Mouse (Mus musculus) hindbrain, postnatal 0 days (tissue): Measurements from ENCODE around the gene Pbld1. TPM values are rescaled to one million over a fixed set of nuclear protein-coding genes. Genes with fewer than 3 reads are reported as not detected.

Experiments
- ATAC-seq: fragments of 200-750 bp; cut with Nextera tagmentation; 2 replicates; pipeline ENCODE4 v1.8.0; 2017; ENCODE audit warnings: mild to moderate bottlenecking, moderate TSS enrichment, moderate library complexity
- DNase-seq: peaks from one replicate; pipeline ENCODE4 v3.0.0-alpha.2; 2015; ENCODE audit warnings: low spot score
- H3K27ac ChIP-seq: fragments of 300-500 bp; sonication (generic); 2 replicates; pipeline ENCODE4 v1.5.1; 2014; ENCODE audit warnings: mild to moderate bottlenecking
- H3K27me3 ChIP-seq: fragments of 300-500 bp; sonication (generic); 2 replicates; pipeline ENCODE4 v1.6.1; 2014; ENCODE audit warnings: low read length, mixed read lengths; ENCODE audit not compliant: insufficient read depth
- H3K36me3 ChIP-seq: fragments of 300-500 bp; sonication (generic); 2 replicates; pipeline ENCODE4 v1.6.1; 2014; ENCODE audit warnings: low read length, mixed read lengths; ENCODE audit not compliant: insufficient read depth
- H3K4me1 ChIP-seq: fragments of 300-500 bp; sonication (generic); 2 replicates; pipeline ENCODE4 v1.6.1; 2014; ENCODE audit warnings: antibody characterized with exemption, low read length, mixed read lengths; ENCODE audit not compliant: insufficient read depth
- H3K4me2 ChIP-seq: fragments of 300-500 bp; sonication (generic); 2 replicates; pipeline ENCODE4 v1.6.1; 2014; ENCODE audit warnings: low read depth, mild to moderate bottlenecking, low read length, moderate library complexity, mixed read lengths
- H3K4me3 ChIP-seq: fragments of 300-500 bp; sonication (generic); 2 replicates; pipeline ENCODE4 v1.5.1; 2014; ENCODE audit warnings: low read length
- H3K9ac ChIP-seq: fragments of 300-500 bp; sonication (generic); replicated peaks from 2 replicates; pipeline ENCODE4 v1.6.1; 2014; ENCODE audit warnings: mild to moderate bottlenecking, low read length, moderate library complexity, mixed read lengths
- H3K9me3 ChIP-seq: fragments of 300-500 bp; sonication (generic); 2 replicates; pipeline ENCODE4 v1.6.1; 2016; ENCODE audit warnings: low read length, mixed read lengths
- CTCF ChIP-seq: IDR thresholded peaks from 2 replicates; pipeline ENCODE4 v1.5.1; 2016; ENCODE audit warnings: antibody characterized with exemption, control low read depth, low read depth
- WGBS: fragments of 180-500 bp; shearing (Covaris S2); extraction: QIAGEN DNeasy Blood & Tissue Kit; methylation state at CpG from one replicate; pipeline ENCODE4 v1.1.7; 2014; 5-methylcytosine and 5-hydroxymethylcytosine counted together
- polyA plus RNA-seq: library from polyadenylated mRNA; unstranded; fragments of >200 nt; fragmentation: Nextera tagmentation; extraction: Ambion mirVana; gene quantifications from 2 replicates; pipeline ENCODE4 v1.2.1, GENCODE M21; 2015
- total RNA-seq: library from RNA; depleted of rRNA; stranded (reverse); fragments of >200 nt; gene quantifications from 2 replicates; pipeline ENCODE4 v1.2.3, GENCODE M21; 2014

The Pbld1 gene
- total and polyA plus RNA-seq, 2 experiments from 2014 or later, result 0.88 to 18.2 TPM

DNA sequence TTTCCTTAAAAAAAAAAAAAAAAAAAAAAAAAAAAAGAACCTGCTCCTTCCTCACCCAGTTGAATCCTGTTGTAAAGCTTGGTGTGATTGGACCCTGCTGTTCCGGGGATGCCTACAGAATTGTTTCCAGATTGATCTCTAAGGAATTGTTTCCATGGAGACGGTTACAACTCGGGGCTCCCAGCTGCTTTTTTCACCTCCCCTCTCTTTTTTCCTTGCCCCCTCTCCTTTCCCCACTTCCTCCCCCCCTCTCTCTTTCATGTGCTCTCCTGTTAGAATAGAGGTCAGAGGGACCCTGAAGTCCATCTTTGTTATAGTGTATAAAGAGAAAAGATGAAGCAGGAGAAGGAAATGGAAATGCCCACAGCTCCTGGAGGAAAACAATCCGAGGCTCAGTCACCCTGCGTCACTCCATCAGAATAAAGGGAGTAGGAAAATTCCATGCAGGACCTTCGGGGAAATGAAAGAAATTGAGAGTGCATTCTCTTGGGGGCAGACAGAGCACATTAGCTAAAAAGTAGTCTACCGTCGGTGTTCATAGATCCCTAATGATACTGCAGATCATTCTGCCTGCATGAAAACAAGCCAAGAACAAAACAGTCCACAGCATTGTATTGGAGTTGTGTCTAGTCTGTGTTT, 33.7 kb upstream of the Pbld1 start:
- no peak for TF ChIP-seq CTCF
- Histone ChIP-seq H3K9me3 (no peaks in the 10 kb centered on the region), H3K4me1 (peaks cover 18% of the 10 kb centered on the region; the same call in 1 of the 2 replicates), H3K27me3 (no peaks in the 10 kb centered on the region), H3K9ac (0 out of 2 replicates have a peak overlapping the region, but pooled peaks have one; percentile 13), H3K36me3 (no peaks in the 10 kb centered on the region), H3K27ac (peak overlapping the region; percentile 72), H3K4me3 (no peak overlapping the region), H3K4me2 (peak overlapping the region; percentile 79)
- ATAC-seq (no peak), DNase-seq (peak; percentile 82)
- WGBS, result 5% methylated on average over 8 of the region's 8 CpGs

DNA sequence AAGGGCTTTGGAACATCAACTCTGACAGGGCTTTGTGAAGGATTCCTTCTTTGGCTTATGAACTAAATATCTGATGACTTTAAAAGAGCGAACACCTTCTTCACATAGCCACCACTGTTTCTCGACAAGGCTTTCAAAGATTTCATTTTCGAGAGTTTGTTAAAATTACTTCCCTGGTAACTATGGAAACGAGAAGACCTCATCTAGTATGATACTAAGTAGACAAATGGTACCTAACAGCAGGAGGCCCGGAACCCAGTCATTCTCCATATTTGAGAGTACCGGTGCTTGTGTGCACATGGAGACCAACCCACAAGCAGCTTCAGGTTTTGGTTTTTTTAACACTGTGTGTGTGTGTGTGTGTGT, 33.2 kb upstream of the Pbld1 start:
- 26% methylated on average over 6 of the region's 6 CpGs for WGBS
- peak overlapping the region; percentile 72 for H3K27ac ChIP-seq
- H3K4me3 ChIP-seq, result no peak overlapping the region
- H3K36me3 ChIP-seq, result no peaks in the 10 kb centered on the region
- DNase-seq (peak; percentile 46), ATAC-seq (no peak)
- 0 out of 2 replicates have a peak overlapping the region, but pooled peaks have one; percentile 13 for H3K9ac ChIP-seq
- H3K9me3 ChIP-seq, result no peaks in the 10 kb centered on the region
- peak overlapping the region; percentile 79 for H3K4me2 ChIP-seq
- no peaks in the 10 kb centered on the region for H3K27me3 ChIP-seq
- peaks cover 16% of the 10 kb centered on the region; the same call in 1 of the 2 replicates for H3K4me1 ChIP-seq
- TF ChIP-seq CTCF, result no peak

DNA sequence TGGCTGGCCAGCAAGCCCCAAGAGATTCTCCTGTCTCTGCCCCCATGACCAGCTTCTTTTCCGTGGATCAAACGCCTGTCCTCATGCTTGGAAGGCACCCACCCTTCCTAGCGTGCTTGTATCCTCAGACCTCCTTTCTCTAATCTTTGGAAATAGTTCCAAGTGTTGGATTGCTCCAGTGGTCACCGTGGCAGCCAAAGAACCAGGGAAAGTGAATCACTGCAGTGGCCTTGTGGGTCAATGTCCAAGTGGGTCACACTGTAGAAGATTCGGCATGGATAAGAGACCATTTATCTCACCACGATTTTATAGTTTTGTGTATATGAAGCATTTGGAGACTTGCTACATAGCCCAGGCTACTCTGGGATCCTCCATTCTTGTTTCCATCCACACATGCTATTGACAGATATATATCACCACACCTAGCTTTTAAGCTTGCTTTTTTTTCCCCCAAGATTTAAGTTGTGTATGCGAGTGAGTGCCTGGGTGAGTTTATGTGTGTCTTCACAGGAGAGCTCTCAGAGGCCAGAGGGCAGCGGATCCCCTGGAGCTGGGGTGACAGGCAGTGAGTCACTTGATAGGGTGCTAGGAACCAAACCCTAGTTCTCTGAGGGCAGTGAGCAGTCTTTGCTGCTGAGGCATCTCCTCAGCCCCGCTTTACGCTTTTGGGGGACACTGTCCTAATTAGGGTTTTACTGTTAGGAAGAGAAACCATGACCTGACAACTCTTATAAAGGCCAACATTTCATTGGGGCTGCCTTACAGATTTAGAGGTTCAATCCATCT, 32.4 kb upstream of the Pbld1 start:
- no peak overlapping the region for H3K4me2 ChIP-seq
- no peaks in the 10 kb centered on the region for H3K27me3 ChIP-seq
- TF ChIP-seq CTCF, result no peak
- no peaks in the 10 kb centered on the region for H3K36me3 ChIP-seq
- H3K9me3 ChIP-seq, result no peaks in the 10 kb centered on the region
- WGBS, result 82% methylated on average over 10 of the region's 10 CpGs
- ATAC-seq, result no peak
- H3K27ac ChIP-seq, result peak overlapping the region; percentile 72; the same call in 1 of the 2 replicates
- no peak for DNase-seq
- no peak overlapping the region for H3K4me3 ChIP-seq
- 0 out of 2 replicates have a peak, but pooled peaks cover 13% of the 10 kb centered on the region for H3K4me1 ChIP-seq
- H3K9ac ChIP-seq, result no peak overlapping the region

DNA sequence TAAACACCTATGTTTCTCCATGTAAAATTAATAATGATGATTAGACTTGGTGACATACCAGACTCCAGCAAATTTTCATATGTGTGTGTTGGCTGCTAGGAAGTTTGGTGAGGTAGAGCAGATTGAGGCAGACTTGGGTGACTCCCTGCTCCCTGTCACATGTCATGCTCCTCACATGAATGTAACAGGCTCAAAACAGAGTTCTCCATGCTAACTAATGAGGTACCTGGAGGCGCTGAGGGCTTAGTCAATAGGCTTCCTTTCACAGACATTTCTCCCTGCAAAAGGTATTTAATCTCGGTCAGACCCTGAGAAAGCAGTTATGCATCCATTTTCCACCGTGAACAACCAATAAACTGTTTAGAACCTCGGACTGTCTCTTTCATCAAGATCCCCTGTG, 31.6 kb upstream of the Pbld1 start:
- no peak for DNase-seq
- no peak overlapping the region for H3K27ac ChIP-seq
- H3K9ac ChIP-seq, result no peak overlapping the region
- WGBS, result 32% methylated on average over 4 of the region's 4 CpGs
- H3K4me1 ChIP-seq, result 0 out of 2 replicates have a peak, but pooled peaks cover 13% of the 10 kb centered on the region
- no peaks in the 10 kb centered on the region for H3K27me3 ChIP-seq
- no peaks in the 10 kb centered on the region for H3K9me3 ChIP-seq
- no peak overlapping the region for H3K4me2 ChIP-seq
- TF ChIP-seq CTCF, result no peak
- no peaks in the 10 kb centered on the region for H3K36me3 ChIP-seq
- no peak overlapping the region for H3K4me3 ChIP-seq
- ATAC-seq, result no peak

DNA sequence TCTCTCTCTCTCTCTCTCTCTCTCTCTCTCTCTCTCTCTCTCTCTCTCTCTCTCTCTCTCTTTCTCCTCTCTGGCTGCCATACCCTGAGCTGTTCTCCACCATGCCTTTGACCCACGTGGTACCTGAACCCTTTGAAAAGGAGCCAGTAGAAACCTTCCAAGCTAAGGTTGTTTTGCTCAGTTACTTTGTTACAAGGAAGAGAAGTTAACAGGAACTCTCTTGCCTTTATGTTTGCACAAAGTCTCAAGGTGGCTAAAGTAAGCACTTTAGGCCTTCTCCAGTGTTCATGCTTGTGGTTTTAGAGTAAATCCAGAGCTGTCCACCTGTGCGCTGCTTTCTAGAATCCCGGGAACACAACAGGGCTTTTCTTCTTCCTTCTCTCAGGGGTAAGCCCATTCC, 27.7 kb upstream of the Pbld1 start:
- Histone ChIP-seq H3K27ac (no peak overlapping the region), H3K4me1 (no peaks in the 10 kb centered on the region), H3K4me2 (no peak overlapping the region), H3K36me3 (no peaks in the 10 kb centered on the region), H3K4me3 (no peak overlapping the region), H3K27me3 (no peaks in the 10 kb centered on the region), H3K9ac (no peak overlapping the region), H3K9me3 (no peaks in the 10 kb centered on the region)
- no peak for TF ChIP-seq CTCF
- DNase-seq, result no peak
- 71% methylated on average over 3 of the region's 3 CpGs for WGBS
- ATAC-seq, result no peak

DNA sequence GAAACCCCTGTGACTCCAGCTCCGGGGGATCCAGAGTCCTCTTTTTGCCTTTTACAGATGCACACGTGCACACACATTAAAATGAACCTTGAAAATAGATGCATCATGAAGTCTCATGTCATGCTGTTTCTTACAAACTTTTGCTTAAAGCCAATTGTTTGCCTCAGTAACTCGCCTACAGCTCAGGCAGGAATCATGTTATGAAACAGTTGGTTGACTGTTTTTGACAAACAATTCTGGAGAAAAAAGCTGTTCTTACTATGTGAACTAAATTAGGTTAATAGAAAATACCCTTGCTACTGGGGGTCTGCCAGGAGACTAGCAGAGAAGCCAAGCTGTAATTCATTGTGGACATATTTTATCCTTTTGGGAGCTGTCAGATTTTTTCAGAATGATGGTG, 27.0 kb upstream of the Pbld1 start:
- 58% methylated on average over 3 of the region's 3 CpGs for WGBS
- DNase-seq, result no peak
- Histone ChIP-seq H3K36me3 (no peaks in the 10 kb centered on the region), H3K4me3 (no peak overlapping the region), H3K4me1 (no peaks in the 10 kb centered on the region), H3K27ac (no peak overlapping the region), H3K9me3 (no peaks in the 10 kb centered on the region), H3K9ac (no peak overlapping the region), H3K4me2 (no peak overlapping the region), H3K27me3 (no peaks in the 10 kb centered on the region)
- TF ChIP-seq CTCF, result no peak
- no peak for ATAC-seq
